Mouse (Mus musculus) liver, embryonic 14.5 days (tissue): ENCODE measurements around the gene Lilra5. TPM values are rescaled to one million over a fixed set of nuclear protein-coding genes. Genes with fewer than 3 reads are reported as not detected.

Experiments used
- ATAC-seq: fragments of 200-750 bp; cut with Nextera tagmentation; 2 replicates; pipeline ENCODE4 v1.8.0; 2017; ENCODE audit warnings: moderate number of reproducible peaks, mild to moderate bottlenecking, moderate library complexity; ENCODE audit not compliant: insufficient read depth
- DNase-seq, 3 experiments: peaks; one replicate each; pipeline ENCODE4 v3.0.0-alpha.2; 2012 to 2013; ENCODE audit warnings: low read depth in 3 of 3, low spot score in 3 of 3
- H3K27ac ChIP-seq: fragments of 300-500 bp; sonication (generic); 2 replicates; pipeline ENCODE4 v1.5.1; 2014; ENCODE audit warnings: moderate library complexity, mild to moderate bottlenecking, control low read depth, inconsistent platforms
- H3K27me3 ChIP-seq: fragments of 300-500 bp; sonication (generic); 2 replicates; pipeline ENCODE4 v1.6.1; 2014; ENCODE audit warnings: mild to moderate bottlenecking, low read length, moderate library complexity; ENCODE audit not compliant: control insufficient read depth, insufficient read depth
- H3K36me3 ChIP-seq: fragments of 300-500 bp; sonication (generic); replicated peaks from 2 replicates; pipeline ENCODE4 v1.6.1; 2014; ENCODE audit warnings: low read depth; ENCODE audit not compliant: control insufficient read depth, insufficient read depth
- H3K4me1 ChIP-seq, 2 experiments: fragments of 200-500 bp in 1 of 2; fragments of 300-500 bp in 1 of 2; sonication (generic) in 1 of 2; replicated peaks; 2 replicates each; pipeline ENCODE4 v1.6.1; 2012 to 2014; ENCODE audit warnings: antibody characterized with exemption in 1 of 2, inconsistent platforms in 1 of 2, low read length in 1 of 2; ENCODE audit not compliant: control insufficient read depth in 2 of 2, insufficient read depth in 2 of 2
- H3K4me2 ChIP-seq: fragments of 300-500 bp; sonication (generic); 2 replicates; pipeline ENCODE4 v1.6.1; 2014; ENCODE audit warnings: low read depth, mild to moderate bottlenecking, control low read depth, moderate library complexity
- H3K4me3 ChIP-seq, 2 experiments: fragments of 200-500 bp in 1 of 2; fragments of 300-500 bp in 1 of 2; sonication (generic) in 1 of 2; 2 replicates each; pipeline ENCODE4 v1.5.1; 2012 to 2014; ENCODE audit warnings: low read depth in 2 of 2, low read length in 2 of 2, mild to moderate bottlenecking in 2 of 2, control low read depth in 1 of 2, inconsistent platforms in 1 of 2, moderate library complexity in 1 of 2; ENCODE audit not compliant: insufficient read depth in 1 of 2
- H3K9ac ChIP-seq: fragments of 300-500 bp; sonication (generic); replicated peaks from 2 replicates; pipeline ENCODE4 v1.6.1; 2014; ENCODE audit warnings: mild to moderate bottlenecking, control low read depth, moderate library complexity
- H3K9me3 ChIP-seq: fragments of 300-500 bp; sonication (generic); 2 replicates; pipeline ENCODE4 v1.6.1; 2016; ENCODE audit warnings: low read length, mixed read lengths; ENCODE audit not compliant: control insufficient read depth
- CTCF ChIP-seq: IDR thresholded peaks from 2 replicates; pipeline ENCODE4 v1.5.1; 2016; ENCODE audit warnings: antibody characterized with exemption, low read depth, control low read depth
- EP300 ChIP-seq: IDR thresholded peaks from 2 replicates; pipeline ENCODE4 v1.6.1; 2016; ENCODE audit warnings: antibody characterized with exemption, low read depth
- WGBS: fragments of 180-500 bp; shearing (Covaris S2); extraction: QIAGEN DNeasy Blood & Tissue Kit; methylation state at CpG from one replicate; pipeline ENCODE4 v1.1.7; 2014; ENCODE audit not compliant: insufficient replicate concordance; 5-methylcytosine and 5-hydroxymethylcytosine counted together
- polyA plus RNA-seq, 2 experiments: library from polyadenylated mRNA; depleted of rRNA in 1 of 2; stranded (reverse) in 1 of 2; unstranded in 1 of 2; fragments of >200 nt; fragmentation: Nextera tagmentation in 1 of 2; extraction: Ambion mirVana in 1 of 2; gene quantifications; 2 replicates each; pipeline versions ENCODE4 v1.2.1 to v1.2.3; 2012 to 2014

Gene Lilra5
- polyA plus RNA-seq, 2 experiments = 0.16 to 0.43 TPM

- Histone ChIP-seq H3K36me3 (no peaks in the 10 kb centered on the region), H3K9ac (no peak overlapping the region), H3K9me3 (no peaks in the 10 kb centered on the region), H3K27me3 (no peaks in the 10 kb centered on the region), H3K4me1 (no peaks in the 10 kb centered on the region), H3K4me2 (no peak overlapping the region), H3K4me3 (no peak overlapping the region), H3K27ac (no peak overlapping the region)
- whole genome bisulfite sequencing = 41% methylated on average over 5 of the region's 5 CpGs
- no peak for TF ChIP-seq CTCF
- TF ChIP-seq EP300 = no peak
- ATAC-seq = no peak
- no peak for DNase-seq
These were observed 55.1 kb downstream of the Lilra5 start for GRCm38 (mm10) chr7:4292638-4293037.

Other genes starting within 250 kb of the Lilra5 start
- 0.63 and 1.3 TPM in 2 replicates for gene Lair1, start 174.6 kb upstream of the Lilra5 start, polyA plus RNA-seq (2012; rRNA removed)
- 0.88 and 2.2 TPM in 2 replicates for gene Lair1, start 174.6 kb upstream of the Lilra5 start, polyA plus RNA-seq (2014; fragmentation: Nextera tagmentation; extraction: Ambion mirVana)
- 0.11 and 0.36 TPM in 2 replicates for gene Ttyh1, start 118.3 kb upstream of the Lilra5 start, polyA plus RNA-seq (2012; rRNA removed)
- gene Ttyh1, start 118.3 kb upstream of the Lilra5 start, polyA plus RNA-seq (2014; fragmentation: Nextera tagmentation; extraction: Ambion mirVana) = 0.23 and 0.24 TPM in 2 replicates
- gene Leng8, start 100.7 kb upstream of the Lilra5 start, polyA plus RNA-seq (2012; rRNA removed) = 52.6 and 61.1 TPM in 2 replicates
- gene Leng8, start 100.7 kb upstream of the Lilra5 start, polyA plus RNA-seq (2014; fragmentation: Nextera tagmentation; extraction: Ambion mirVana) = 12.5 and 13.7 TPM in 2 replicates
- 0.61 and 0.71 TPM in 2 replicates for gene Leng9, start 87.4 kb upstream of the Lilra5 start, polyA plus RNA-seq (2012; rRNA removed)
- 0.44 and 0.56 TPM in 2 replicates for gene Leng9, start 87.4 kb upstream of the Lilra5 start, polyA plus RNA-seq (2014; fragmentation: Nextera tagmentation; extraction: Ambion mirVana)
- gene Cdc42ep5, start 72.9 kb upstream of the Lilra5 start, polyA plus RNA-seq (2012; rRNA removed) = 6.1 and 8.4 TPM in 2 replicates
- 6.7 TPM in 2 replicates for gene Cdc42ep5, start 72.9 kb upstream of the Lilra5 start, polyA plus RNA-seq (2014; fragmentation: Nextera tagmentation; extraction: Ambion mirVana)
- 0.03 TPM in 1 of 2 replicates, not detected in the other for gene Ncr1, start 100.0 kb downstream of the Lilra5 start, polyA plus RNA-seq (2012; rRNA removed)
- gene Ncr1, start 100.0 kb downstream of the Lilra5 start, polyA plus RNA-seq (2014; fragmentation: Nextera tagmentation; extraction: Ambion mirVana) = not detected in 2 replicates
- 1.1 TPM in 2 replicates for gene Gp6, start 160.0 kb downstream of the Lilra5 start, polyA plus RNA-seq (2012; rRNA removed)
- gene Gp6, start 160.0 kb downstream of the Lilra5 start, polyA plus RNA-seq (2014; fragmentation: Nextera tagmentation; extraction: Ambion mirVana) = 3.6 and 4.6 TPM in 2 replicates
- gene Rdh13, start 207.9 kb downstream of the Lilra5 start, polyA plus RNA-seq (2012; rRNA removed) = 3.1 and 4.0 TPM in 2 replicates
- gene Rdh13, start 207.9 kb downstream of the Lilra5 start, polyA plus RNA-seq (2014; fragmentation: Nextera tagmentation; extraction: Ambion mirVana) = 5.2 and 5.6 TPM in 2 replicates
- gene Eps8l1, start 222.9 kb downstream of the Lilra5 start, polyA plus RNA-seq (2012; rRNA removed) = 1.0 and 1.6 TPM in 2 replicates
- 0.10 and 1.2 TPM in 2 replicates for gene Eps8l1, start 222.9 kb downstream of the Lilra5 start, polyA plus RNA-seq (2014; fragmentation: Nextera tagmentation; extraction: Ambion mirVana)